Mouse (Mus musculus) spleen, adult 2 months (tissue): ENCODE results near the gene Parp6.

Experiments
- CTCF ChIP-seq: fragments of 200-500 bp; IDR thresholded peaks from 2 replicates; pipeline ENCODE4 v1.5.1; 2011; ENCODE audit warnings: mild to moderate bottlenecking, inconsistent platforms; ENCODE audit not compliant: insufficient read depth, insufficient read length, insufficient replicate concordance; ENCODE audit errors: extremely low read depth
- POLR2A ChIP-seq: fragments of 200-500 bp; IDR thresholded peaks from 2 replicates; pipeline ENCODE4 v1.6.1; 2011; ENCODE audit warnings: low read depth, low read length, inconsistent platforms

DNA sequence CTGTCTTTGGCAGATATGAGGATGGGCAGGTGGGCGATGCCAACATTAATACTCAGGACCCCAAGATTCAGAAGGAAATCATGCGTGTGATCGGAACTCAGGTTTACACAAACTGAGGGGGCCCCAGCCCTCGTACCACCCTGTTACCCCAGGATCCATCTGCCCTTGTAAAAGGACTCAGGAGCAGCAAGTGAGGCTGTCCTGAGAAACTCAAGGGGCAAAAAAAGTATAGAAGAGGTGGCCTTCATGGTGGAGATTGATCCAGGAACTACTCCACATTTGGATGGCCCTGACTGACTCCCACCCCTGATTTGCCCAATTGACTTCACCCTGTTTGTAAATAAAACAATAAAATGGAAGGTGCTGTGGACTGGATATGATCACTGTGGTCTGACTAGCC is 32.8 kb downstream of the Parp6 start:
- TF ChIP-seq POLR2A (no peak), CTCF (no peak)
